Mouse (Mus musculus) neural tube, embryonic 11.5 days (tissue): ENCODE measurements around the gene Saa2. TPM values are rescaled to one million over a fixed set of nuclear protein-coding genes. Genes with fewer than 3 reads are reported as not detected.
"Not testable (repeated sequence)": the region's sequence is repeated elsewhere in the genome, so short reads cannot be mapped to it uniquely, and the experiment has no call there.

Experiments used
- ATAC-seq: fragments of 200-750 bp; cut with Nextera tagmentation; 2 replicates; pipeline ENCODE4 v1.8.0; 2017; ENCODE audit warnings: moderate number of reproducible peaks, mild to moderate bottlenecking, moderate TSS enrichment, moderate library complexity; ENCODE audit not compliant: insufficient read depth, low FRiP score, low TSS enrichment
- DNase-seq: peaks from one replicate; pipeline ENCODE4 v3.0.0-alpha.2; 2015; ENCODE audit warnings: low spot score
- H3K27ac ChIP-seq: fragments of 300-500 bp; sonication (generic); 2 replicates; pipeline ENCODE4 v1.5.1; 2014; ENCODE audit warnings: low read depth, mild to moderate bottlenecking, low read length
- H3K27me3 ChIP-seq: fragments of 300-500 bp; sonication (generic); 2 replicates; pipeline ENCODE4 v1.6.1; 2014; ENCODE audit warnings: mild to moderate bottlenecking, low read length, mixed read lengths; ENCODE audit not compliant: control insufficient read depth, insufficient read depth
- H3K36me3 ChIP-seq: fragments of 300-500 bp; sonication (generic); 2 replicates; pipeline ENCODE4 v1.6.1; 2014; ENCODE audit warnings: mild to moderate bottlenecking, low read length, moderate library complexity, mixed read lengths; ENCODE audit not compliant: control insufficient read depth, insufficient read depth
- H3K4me1 ChIP-seq: fragments of 300-500 bp; sonication (generic); 2 replicates; pipeline ENCODE4 v1.6.1; 2014; ENCODE audit warnings: low read length, mixed read lengths; ENCODE audit not compliant: control insufficient read depth, insufficient read depth
- H3K4me2 ChIP-seq: fragments of 300-500 bp; sonication (generic); 2 replicates; pipeline ENCODE4 v1.6.1; 2014; ENCODE audit warnings: low read depth, mild to moderate bottlenecking, moderate library complexity
- H3K4me3 ChIP-seq: fragments of 300-500 bp; sonication (generic); 2 replicates; pipeline ENCODE4 v1.5.1; 2014; ENCODE audit warnings: low read depth, low read length
- H3K9ac ChIP-seq: fragments of 300-500 bp; sonication (generic); 2 replicates; pipeline ENCODE4 v1.6.1; 2014; ENCODE audit warnings: mild to moderate bottlenecking, low read length
- H3K9me3 ChIP-seq: fragments of 300-500 bp; sonication (generic); 2 replicates; pipeline ENCODE4 v1.6.1; 2016; ENCODE audit warnings: low read length; ENCODE audit not compliant: control insufficient read depth
- WGBS: fragments of 180-500 bp; shearing (Covaris S2); extraction: QIAGEN DNeasy Blood & Tissue Kit; methylation state at CpG from one replicate; pipeline ENCODE4 v1.1.7; 2014; 5-methylcytosine and 5-hydroxymethylcytosine counted together
- polyA plus RNA-seq: library from polyadenylated mRNA; unstranded; fragments of >200 nt; fragmentation: Nextera tagmentation; extraction: Ambion mirVana; gene quantifications from 2 replicates; pipeline ENCODE4 v1.2.1, GENCODE M21; 2014

Saa2 gene
- polyA plus RNA-seq, 1 experiment from 2014 or later = 0.88 TPM

- H3K9me3 ChIP-seq = no peaks in the 10 kb centered on the region
- WGBS = 98% methylated on average over 6 of the region's 6 CpGs
Observed at GRCm38 (mm10) chr7:46723354-46723753, 28.2 kb upstream of the Saa2 start.

GRCm38 (mm10) chr7:46723849-46724248, 27.7 kb upstream of the Saa2 start:
- Histone ChIP-seq H3K27ac (no peak overlapping the region), H3K9me3 (no peaks in the 10 kb centered on the region), H3K36me3 (no peaks in the 10 kb centered on the region), H3K4me1 (no peaks in the 10 kb centered on the region), H3K9ac (no peak overlapping the region), H3K4me2 (no peak overlapping the region), H3K27me3 (no peaks in the 10 kb centered on the region), H3K4me3 (no peak overlapping the region)
- DNase-seq = no peak
- no peak for ATAC-seq
- WGBS = 83% methylated on average over 3 of the region's 3 CpGs

More at GRCm38 (mm10) chr7:46723354-46723753, 28.2 kb upstream of the Saa2 start:
- no peaks in the 10 kb centered on the region for H3K36me3 ChIP-seq
- H3K27me3 ChIP-seq = no peaks in the 10 kb centered on the region
- H3K27ac ChIP-seq = no peak overlapping the region
- ATAC-seq = no peak
- no peak overlapping the region for H3K9ac ChIP-seq
- no peak for DNase-seq
- no peak overlapping the region for H3K4me2 ChIP-seq
- no peak overlapping the region for H3K4me3 ChIP-seq
- H3K4me1 ChIP-seq = no peaks in the 10 kb centered on the region

GRCm38 (mm10) chr7:46724396-46724795, 27.2 kb upstream of the Saa2 start:
- H3K4me3 ChIP-seq = no peak overlapping the region
- H3K4me1 ChIP-seq = no peaks in the 10 kb centered on the region
- no peak overlapping the region for H3K9ac ChIP-seq
- H3K36me3 ChIP-seq = no peaks in the 10 kb centered on the region
- H3K9me3 ChIP-seq = no peaks in the 10 kb centered on the region
- no peaks in the 10 kb centered on the region for H3K27me3 ChIP-seq
- no peak for ATAC-seq
- no peak for DNase-seq
- WGBS = 80% methylated on average over 5 of the region's 5 CpGs
- H3K4me2 ChIP-seq = no peak overlapping the region
- no peak overlapping the region for H3K27ac ChIP-seq

- H3K9me3 ChIP-seq = no peaks in the 10 kb centered on the region
- H3K27ac ChIP-seq = no peak overlapping the region
- H3K9ac ChIP-seq = no peak overlapping the region
- H3K36me3 ChIP-seq = no peaks in the 10 kb centered on the region
- WGBS = 84% methylated on average over 1 of the region's 1 CpGs
- H3K4me2 ChIP-seq = no peak overlapping the region
- H3K4me3 ChIP-seq = no peak overlapping the region
- DNase-seq (no peak), ATAC-seq (no peak)
- H3K4me1 ChIP-seq = no peaks in the 10 kb centered on the region
- H3K27me3 ChIP-seq = no peaks in the 10 kb centered on the region
Observed at GRCm38 (mm10) chr7:46727584-46727983, 24.0 kb upstream of the Saa2 start.

- DNase-seq (no peak), ATAC-seq (no peak)
- H3K27me3 ChIP-seq = no peaks in the 10 kb centered on the region
- no peaks in the 10 kb centered on the region for H3K9me3 ChIP-seq
- 82% methylated on average over 4 of the region's 4 CpGs for WGBS
- H3K4me3 ChIP-seq = no peak within 1 kb of the TSS
- no peaks in the 10 kb centered on the region for H3K4me1 ChIP-seq
- no peak within 1 kb of the TSS for H3K27ac ChIP-seq
- H3K36me3 ChIP-seq = no peaks in the 10 kb centered on the region
- H3K4me2 ChIP-seq = no peak within 1 kb of the TSS
- H3K9ac ChIP-seq = no peak within 1 kb of the TSS
Observed at GRCm38 (mm10) chr7:46732458-46732857, 19.1 kb upstream of the Saa2 start, which contains the start of gene Saa4. Gene Saa4 (minus strand): TSS chr7:46732603.

GRCm38 (mm10) chr7:46734983-46735382, 16.6 kb upstream of the Saa2 start:
- 90% methylated on average over 2 of the region's 2 CpGs for WGBS
- ATAC-seq (no peak), DNase-seq (no peak)
- H3K9ac ChIP-seq = no peak overlapping the region
- no peaks in the 10 kb centered on the region for H3K9me3 ChIP-seq
- H3K27ac ChIP-seq = no peak overlapping the region
- no peak overlapping the region for H3K4me3 ChIP-seq
- H3K4me2 ChIP-seq = no peak overlapping the region
- no peaks in the 10 kb centered on the region for H3K4me1 ChIP-seq
- no peaks in the 10 kb centered on the region for H3K27me3 ChIP-seq
- H3K36me3 ChIP-seq = no peaks in the 10 kb centered on the region

GRCm38 (mm10) chr7:46738561-46739460, 12.8 kb upstream of the Saa2 start:
- no peaks in the 10 kb centered on the region for H3K27me3 ChIP-seq
- no peaks in the 10 kb centered on the region for H3K4me1 ChIP-seq
- no peak overlapping the region for H3K9ac ChIP-seq
- H3K36me3 ChIP-seq = no peaks in the 10 kb centered on the region
- H3K27ac ChIP-seq = no peak overlapping the region
- H3K9me3 ChIP-seq = no peaks in the 10 kb centered on the region
- WGBS = 81% methylated on average over 12 of the region's 12 CpGs
- DNase-seq (no peak), ATAC-seq (no peak)
- H3K4me3 ChIP-seq = no peak overlapping the region
- no peak overlapping the region for H3K4me2 ChIP-seq

- H3K9me3 ChIP-seq, DNase-seq, ATAC-seq, H3K4me2 ChIP-seq, H3K4me3 ChIP-seq, H3K27me3 ChIP-seq, H3K4me1 ChIP-seq, H3K9ac ChIP-seq, H3K36me3 ChIP-seq, H3K27ac ChIP-seq: not testable (repeated sequence)
- 87% methylated on average over 5 of the region's 5 CpGs for WGBS
Observed at GRCm38 (mm10) chr7:46740041-46740440, 11.5 kb upstream of the Saa2 start.

- not testable (repeated sequence) for ATAC-seq, DNase-seq, H3K36me3 ChIP-seq, H3K4me1 ChIP-seq, H3K9me3 ChIP-seq, H3K9ac ChIP-seq, H3K4me2 ChIP-seq, H3K27me3 ChIP-seq, H3K4me3 ChIP-seq, H3K27ac ChIP-seq
- WGBS = 86% methylated on average over 2 of the region's 3 CpGs
Observed at GRCm38 (mm10) chr7:46742880-46743279, 8.7 kb upstream of the Saa2 start, which contains the start of gene Saa1. Gene Saa1 (minus strand): TSS chr7:46742980.
